Mouse (Mus musculus) gastrocnemius, postnatal 10 days (tissue): ENCODE data around the gene Iqsec2. TPM values are rescaled to one million over a fixed set of nuclear protein-coding genes. Genes with fewer than 3 reads are reported as not detected.
A peak's percentile ranks its signal among the peaks of the same experiment; 100 is the strongest.
"Not testable (repeated sequence)": the region's sequence is repeated elsewhere in the genome, so short reads cannot be mapped to it uniquely, and the experiment has no call there.

ENCODE experiments used
- DNase-seq: peaks from one replicate; pipeline ENCODE4 v3.0.0; 2021; ENCODE audit warnings: mixed read lengths
- total RNA-seq, 2 experiments: library from RNA; stranded (reverse); gene quantifications; 2 replicates each; pipeline ENCODE4 v1.2.3; 2021

Iqsec2 gene
- total RNA-seq, 2 experiments from 2014 or later = 15.5 to 17.5 TPM

- peak; percentile 72 for DNase-seq
These were observed 34.9 kb downstream of the Iqsec2 start for GRCm38 (mm10) chrX:152178843-152179545.

GRCm38 (mm10) chrX:152179670-152180656, 35.9 kb downstream of the Iqsec2 start:
- DNase-seq = no peak

- no peak for DNase-seq
These were observed 43.1 kb downstream of the Iqsec2 start for GRCm38 (mm10) chrX:152187151-152187550.

GRCm38 (mm10) chrX:152191266-152191665, 47.2 kb downstream of the Iqsec2 start:
- DNase-seq = no peak

GRCm38 (mm10) chrX:152197814-152198648, 54.0 kb downstream of the Iqsec2 start:
- no peak for DNase-seq

GRCm38 (mm10) chrX:152201737-152202421, 57.8 kb downstream of the Iqsec2 start:
- DNase-seq = no peak

- DNase-seq = no peak
These were observed 58.5 kb downstream of the Iqsec2 start for GRCm38 (mm10) chrX:152202422-152203103.

- DNase-seq = no peak
These were observed 59.2 kb downstream of the Iqsec2 start for GRCm38 (mm10) chrX:152203247-152203646.

GRCm38 (mm10) chrX:152205486-152205885, 61.4 kb downstream of the Iqsec2 start:
- DNase-seq = no peak

GRCm38 (mm10) chrX:152214703-152215102, 70.6 kb downstream of the Iqsec2 start:
- no peak for DNase-seq

GRCm38 (mm10) chrX:152218529-152218928, 74.5 kb downstream of the Iqsec2 start:
- no peak for DNase-seq

- no peak for DNase-seq
These were observed 77.7 kb downstream of the Iqsec2 start for GRCm38 (mm10) chrX:152221721-152222120.

- DNase-seq = no peak
These were observed 78.2 kb downstream of the Iqsec2 start for GRCm38 (mm10) chrX:152222226-152222625.

GRCm38 (mm10) chrX:152223313-152223712, 79.2 kb downstream of the Iqsec2 start:
- no peak for DNase-seq

- DNase-seq = no peak
These were observed 80.2 kb downstream of the Iqsec2 start for GRCm38 (mm10) chrX:152224280-152224679.

- DNase-seq = peak; percentile 88
These were observed 89.0 kb downstream of the Iqsec2 start, which contains the start of gene Kdm5c for GRCm38 (mm10) chrX:152232781-152233763. Kdm5c (plus strand) TSS chrX:152233020.

- no peak for DNase-seq
These were observed 90.1 kb downstream of the Iqsec2 start for GRCm38 (mm10) chrX:152234125-152234524.

GRCm38 (mm10) chrX:152235758-152236157, 91.7 kb downstream of the Iqsec2 start:
- DNase-seq = no peak

- not testable (repeated sequence) for DNase-seq
These were observed 99.1 kb downstream of the Iqsec2 start for GRCm38 (mm10) chrX:152243140-152243539.
